Mouse (Mus musculus): ENCODE measurements around the gene Slamf6.
A peak's percentile ranks its signal among the peaks of the same experiment; 100 is the strongest.

Slamf6 gene

DNA sequence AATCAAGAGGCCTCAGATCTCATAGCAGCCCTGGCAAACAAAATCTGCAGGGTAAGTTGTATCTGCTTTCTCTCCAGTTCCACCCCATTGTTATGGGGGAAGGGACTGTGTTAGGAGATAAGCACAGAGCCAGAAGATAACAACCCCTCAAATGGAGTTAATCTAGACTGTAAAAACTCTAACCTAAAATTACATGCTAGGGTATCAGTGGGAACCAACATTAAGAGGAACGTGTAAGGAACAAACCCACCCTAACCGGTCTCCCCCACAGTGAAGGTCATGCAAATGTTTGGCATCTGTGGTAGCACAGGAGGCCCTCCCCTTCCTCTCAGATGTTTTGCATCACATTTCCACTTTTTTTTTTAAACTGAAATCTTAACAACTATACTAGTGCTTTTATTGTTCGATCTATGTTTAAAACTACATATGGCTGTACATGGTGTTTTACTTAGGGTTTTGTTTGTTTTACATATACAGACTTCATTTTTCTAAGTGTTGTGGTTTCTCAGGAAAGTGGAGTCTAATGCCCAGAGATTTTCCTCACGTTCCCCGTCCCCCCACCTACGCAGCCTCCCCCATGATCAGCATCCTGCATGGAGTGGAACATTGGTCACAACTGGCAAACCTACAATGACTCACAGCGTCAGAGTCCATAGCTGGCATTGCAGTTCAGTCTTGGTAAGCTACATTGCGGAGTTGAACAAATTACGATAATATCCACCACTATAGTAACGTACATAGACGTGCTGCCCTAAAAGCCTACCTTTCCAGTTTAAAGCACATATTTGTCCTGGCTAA, 77.8 kb downstream of the Slamf6 start:
- DNase-seq (ENCODE audit: low read depth, low spot score), result no peak

DNA sequence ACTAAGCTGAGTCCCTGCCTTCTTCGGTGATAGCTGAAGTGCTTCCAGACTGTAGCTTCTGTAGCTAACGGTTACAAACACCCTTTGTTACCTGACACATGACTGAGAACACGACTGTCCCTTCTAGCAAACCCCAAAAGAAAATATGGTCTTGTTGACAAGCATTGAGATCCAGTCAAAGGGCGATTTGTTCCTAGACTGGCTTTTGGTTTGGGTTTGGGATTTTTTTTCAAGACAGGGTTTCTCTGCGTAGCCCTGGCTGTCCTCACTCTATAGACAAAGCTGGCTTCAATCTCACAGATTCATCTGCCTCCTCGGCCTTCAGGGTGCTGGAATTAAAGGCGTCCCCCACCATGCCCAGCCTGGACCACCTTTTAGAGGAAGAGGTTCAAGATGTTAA, 79.4 kb downstream of the Slamf6 start:
- no peak for DNase-seq (ENCODE audit: low read depth, low spot score)

DNA sequence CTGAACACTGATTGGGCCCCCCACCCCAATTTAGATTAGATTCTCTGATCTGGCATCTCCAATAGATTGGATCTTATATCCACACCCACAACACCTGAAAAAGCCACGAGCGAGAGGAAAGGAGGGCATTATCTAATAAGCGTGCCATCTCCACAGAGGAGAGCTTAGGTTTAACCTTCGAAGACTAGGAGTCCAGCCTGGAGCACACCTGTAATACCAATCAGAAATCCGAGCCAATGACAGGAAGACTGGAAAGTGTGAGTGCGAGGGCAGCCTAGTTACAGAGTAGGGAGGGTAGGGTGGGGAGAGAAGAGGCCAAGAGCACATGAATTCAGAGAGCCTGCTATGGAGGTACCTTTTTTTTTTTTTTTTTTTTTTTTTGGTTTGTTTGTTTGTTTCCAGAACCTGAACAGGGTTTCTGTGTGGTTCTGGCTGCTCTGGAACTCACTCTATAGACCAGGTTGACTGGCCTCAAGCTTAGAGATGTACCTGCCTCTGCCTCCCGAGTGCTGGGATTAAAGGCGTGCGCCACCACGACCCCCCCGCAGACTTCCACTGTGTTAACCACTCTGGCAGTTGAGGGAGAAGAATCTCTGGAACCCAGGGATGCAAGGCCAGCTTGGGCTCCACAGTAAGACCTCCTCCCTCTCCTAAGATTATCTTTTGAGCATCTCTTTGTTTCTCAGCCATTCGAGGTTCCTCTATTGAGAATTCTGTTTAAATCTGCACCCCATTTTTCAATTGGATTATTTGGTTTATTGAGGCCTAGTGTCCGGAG, 81.7 kb downstream of the Slamf6 start:
- DNase-seq (ENCODE audit: low read depth, low spot score), result no peak

DNA sequence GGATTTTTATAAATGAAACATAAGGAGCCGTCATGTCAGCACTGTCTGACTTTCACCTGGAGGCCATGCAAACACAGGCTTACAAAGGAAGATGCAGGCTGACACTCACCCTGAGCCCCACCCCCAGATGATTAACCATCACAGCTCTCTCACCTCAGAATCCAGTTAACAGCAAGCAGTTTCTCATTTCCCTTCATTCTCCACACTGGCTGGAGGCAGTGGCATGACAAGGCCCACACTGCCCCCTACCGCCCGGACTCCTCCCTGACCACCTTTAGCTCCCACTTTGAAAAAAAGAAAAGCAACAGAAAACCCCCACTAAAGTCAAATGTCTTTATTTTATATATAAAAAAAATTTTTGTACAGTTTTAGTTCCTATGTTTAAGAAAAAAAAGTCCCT, 83.3 kb downstream of the Slamf6 start:
- DNase-seq (ENCODE audit: low read depth, low spot score), result peak; percentile 91

DNA sequence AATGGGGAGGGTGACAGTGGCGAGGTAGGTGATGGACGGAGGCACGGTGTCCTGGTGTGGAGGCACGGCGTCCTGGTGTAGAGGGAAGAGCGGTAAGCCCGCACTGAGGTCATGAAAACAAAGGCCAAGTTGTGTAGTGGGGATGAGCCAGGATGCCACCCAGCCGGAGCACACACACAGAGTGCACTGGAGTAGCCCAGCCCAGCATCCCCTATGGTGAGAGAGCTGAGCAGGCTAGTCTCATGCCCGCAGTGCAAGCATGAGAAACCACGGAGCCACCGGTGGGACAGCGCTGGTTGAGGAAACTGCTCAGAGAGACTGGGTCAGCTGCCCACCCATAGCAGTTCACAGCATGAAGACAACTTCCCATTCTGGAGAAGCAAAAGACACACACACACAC, 84.3 kb downstream of the Slamf6 start:
- DNase-seq (ENCODE audit: low read depth, low spot score), result no peak
